Mouse (Mus musculus) C2C12 (cell line): ENCODE data around the gene Rbms3.

Experiments
- CEBPB ChIP-seq: IDR thresholded peaks from one replicate; pipeline ENCODE4 v1.6.1; 2011; ENCODE audit warnings: low read depth, mild to moderate bottlenecking, control low read depth, moderate library complexity
- CTCF ChIP-seq: IDR thresholded peaks from one replicate; pipeline ENCODE4 v1.5.1; 2011; ENCODE audit not compliant: control insufficient read depth, insufficient read depth, insufficient read length

DNA sequence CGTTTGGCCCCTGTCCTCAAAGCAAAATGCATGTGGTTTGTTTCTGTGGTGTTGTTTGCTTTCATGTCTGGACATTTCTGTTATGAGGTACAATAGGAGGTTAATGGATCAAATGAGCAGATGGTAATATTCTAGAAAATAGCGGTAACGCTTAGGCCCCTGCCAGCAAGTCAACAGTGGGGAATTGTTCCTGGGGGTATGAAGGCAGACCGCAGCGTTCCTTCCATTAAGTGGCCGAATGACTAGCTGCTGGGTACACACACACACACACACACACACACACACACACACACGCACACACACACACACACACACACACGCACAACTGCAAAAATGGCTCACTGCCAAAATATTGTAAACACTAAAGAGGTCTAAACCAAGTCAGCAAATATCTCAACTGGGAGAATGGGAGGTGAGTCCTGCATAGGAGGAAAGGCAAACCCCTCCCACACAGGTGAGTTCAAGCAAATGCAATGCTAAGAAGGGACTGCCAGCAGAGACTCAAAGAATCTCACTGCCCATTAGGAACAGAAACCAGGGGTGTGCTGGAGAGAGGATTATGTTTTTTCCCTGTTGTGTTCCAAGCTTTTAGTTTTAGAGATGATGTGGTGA, 209.7 kb downstream of the Rbms3 start:
- TF ChIP-seq CTCF (no peak), CEBPB (no peak)
